Mouse (Mus musculus): ENCODE data around the gene Zfp180.
"Not testable (repeated sequence)": the region's sequence is repeated elsewhere in the genome, so short reads cannot be mapped to it uniquely, and the experiment has no call there.

The Zfp180 gene

GRCm38 (mm10) chr7:24081634-24082431 lies at the start of gene Zfp180:
Zfp180 (plus strand) TSS chr7:24081924.
- DNase-seq: peak; percentile 94

- no peak for DNase-seq
These were observed 28.9 kb upstream of the Zfp180 start, which contains the start of gene Vmn1r183 for GRCm38 (mm10) chr7:24052660-24053304. Vmn1r183 (plus strand) TSS chr7:24053254.

GRCm38 (mm10) chr7:24074424-24074823 lies 7.3 kb upstream of the Zfp180 start:
- DNase-seq: not testable (repeated sequence)

- no peak for DNase-seq
These were observed 922 bp downstream of the Zfp180 start for GRCm38 (mm10) chr7:24082457-24083235.

GRCm38 (mm10) chr7:24086871-24087270 lies 5.1 kb downstream of the Zfp180 start:
- DNase-seq: no peak

- no peak for DNase-seq
These were observed 5.9 kb downstream of the Zfp180 start for GRCm38 (mm10) chr7:24087485-24088125.

GRCm38 (mm10) chr7:24104403-24104802 lies 22.7 kb downstream of the Zfp180 start:
- no peak for DNase-seq

- DNase-seq: no peak
These were observed 23.5 kb downstream of the Zfp180 start for GRCm38 (mm10) chr7:24105144-24105703.

GRCm38 (mm10) chr7:24110839-24111238 lies 29.1 kb downstream of the Zfp180 start:
- DNase-seq: no peak

- DNase-seq: no peak
These were observed 30.0 kb downstream of the Zfp180 start for GRCm38 (mm10) chr7:24111772-24112155.

- DNase-seq: peak; percentile 82
These were observed 30.6 kb downstream of the Zfp180 start, which contains the start of gene Zfp112 for GRCm38 (mm10) chr7:24112156-24112856. Zfp112 (plus strand) TSS chr7:24112314.

GRCm38 (mm10) chr7:24113001-24113400 lies 31.3 kb downstream of the Zfp180 start:
- peak; percentile 61 for DNase-seq

- no peak for DNase-seq
These were observed 34.9 kb downstream of the Zfp180 start for GRCm38 (mm10) chr7:24116655-24117054.

GRCm38 (mm10) chr7:24133425-24133995 lies 51.8 kb downstream of the Zfp180 start:
- no peak for DNase-seq

- peak; percentile 80 for DNase-seq
These were observed 52.5 kb downstream of the Zfp180 start, which contains the start of gene Zfp235 for GRCm38 (mm10) chr7:24133996-24134828. Zfp235 (plus strand) TSS chr7:24134169.

- no peak for DNase-seq
These were observed 60.8 kb downstream of the Zfp180 start for GRCm38 (mm10) chr7:24142566-24142965.

- no peak for DNase-seq
These were observed 71.5 kb downstream of the Zfp180 start for GRCm38 (mm10) chr7:24153272-24153671.
